ENCODE assay signal across 20 mouse cellular contexts in genomic region chr19:56256741-56257140, GRCm38 (mm10). TPM values are rescaled to one million over a fixed set of nuclear protein-coding genes. Genes with fewer than 3 reads are reported as not detected.
"Had no signal": no experiment of that assay in that cellular context is flagged by ENCODE, and none has a peak within 500 bp of the region (broad histone marks: within the 10 kb centered on the region; RNA-seq: fewer than 3 reads in every experiment).

No protein-coding gene starts in this region.

- H3K4me2 ChIP-seq: limb, embryonic 12.5 days; liver, embryonic 13.5 days; midbrain, embryonic 11.5 days; midbrain, embryonic 15.5 days; neural tube, embryonic 13.5 days had no signal

- H3K27me3 ChIP-seq: liver, embryonic 13.5 days; midbrain, embryonic 15.5 days; neural tube, embryonic 13.5 days had no signal

- H3K4me1 ChIP-seq: liver, embryonic 13.5 days; midbrain, embryonic 15.5 days had no signal

- H3K4me3 ChIP-seq: layer of hippocampus, adult 2 months; limb, embryonic 12.5 days; liver, embryonic 13.5 days; megakaryocyte, embryonic 14.5 days; midbrain, embryonic 15.5 days; neural tube, embryonic 13.5 days had no signal

- ATAC-seq: intestine, postnatal 0 days; liver, postnatal 0 days; midbrain, embryonic 15.5 days had no signal

- H3K36me3 ChIP-seq: limb, embryonic 12.5 days; liver, embryonic 13.5 days; midbrain, embryonic 15.5 days; neural tube, embryonic 13.5 days had no signal

- H3K9me3 ChIP-seq: limb, embryonic 12.5 days; liver, embryonic 13.5 days; megakaryocyte, embryonic 14.5 days; midbrain, embryonic 15.5 days; neural tube, embryonic 13.5 days had no signal

- DNase-seq: kidney, adult 8-10 months; kidney, postnatal 36 days; liver; liver, embryonic 13.5 days; liver, postnatal 0 days; lung, postnatal 36 days; right cerebral cortex, postnatal 4 days; spleen, adult 18-20 months; thymus, postnatal 4 days had no signal

- H3K9ac ChIP-seq: limb, embryonic 12.5 days; liver, embryonic 13.5 days; liver, postnatal 0 days; midbrain, embryonic 15.5 days; neural tube, embryonic 13.5 days had no signal

- H3K27ac ChIP-seq: kidney, postnatal 0 days; layer of hippocampus, adult 2 months; limb, embryonic 12.5 days; liver, embryonic 13.5 days; midbrain, embryonic 15.5 days; neural tube, embryonic 13.5 days; stomach, postnatal 0 days had no signal

RNA-seq across cellular contexts. Expression of gene Habp2, which starts 30.2 kb away (rescaled TPM):
- total RNA-seq: layer of hippocampus, adult 2 months; layer of hippocampus, postnatal 10 days; left cerebral cortex, postnatal 36 days had no signal
- polyA plus RNA-seq: limb, embryonic 12.5 days; midbrain, embryonic 11.5 days had no signal
